Mouse (Mus musculus) lung, postnatal 0 days (tissue): ENCODE measurements around the gene Snai1. TPM values are rescaled to one million over a fixed set of nuclear protein-coding genes. Genes with fewer than 3 reads are reported as not detected.

ENCODE experiments used
- ATAC-seq: fragments of 200-750 bp; cut with Nextera tagmentation; 2 replicates; pipeline ENCODE4 v1.8.0; 2017; ENCODE audit warnings: moderate library complexity
- DNase-seq: peaks from one replicate; pipeline ENCODE4 v3.0.0-alpha.2; 2016; ENCODE audit warnings: low spot score
- H3K27ac ChIP-seq: fragments of 300-500 bp; sonication (generic); 2 replicates; pipeline ENCODE4 v1.5.1; 2014; ENCODE audit warnings: antibody characterized with exemption, mild to moderate bottlenecking, low read length, mixed read lengths
- H3K27me3 ChIP-seq: fragments of 300-500 bp; sonication (generic); replicated peaks from 2 replicates; pipeline ENCODE4 v1.6.1; 2014; ENCODE audit warnings: low read length, mixed read lengths; ENCODE audit not compliant: insufficient read depth
- H3K36me3 ChIP-seq: fragments of 300-500 bp; sonication (generic); 2 replicates; pipeline ENCODE4 v1.6.1; 2014; ENCODE audit warnings: low read length, mixed read lengths; ENCODE audit not compliant: insufficient read depth
- H3K4me1 ChIP-seq: fragments of 300-500 bp; sonication (generic); 2 replicates; pipeline ENCODE4 v1.6.1; 2014; ENCODE audit warnings: antibody characterized with exemption, low read depth, low read length, mixed read lengths; ENCODE audit not compliant: insufficient read depth
- H3K4me2 ChIP-seq: fragments of 300-500 bp; sonication (generic); replicated peaks from 2 replicates; pipeline ENCODE4 v1.6.1; 2014; ENCODE audit warnings: low read depth, mild to moderate bottlenecking, low read length, moderate library complexity, mixed read lengths
- H3K4me3 ChIP-seq: fragments of 300-500 bp; sonication (generic); 2 replicates; pipeline ENCODE4 v1.5.1; 2014; ENCODE audit warnings: low read depth, low read length
- H3K9ac ChIP-seq: fragments of 300-500 bp; sonication (generic); replicated peaks from 2 replicates; pipeline ENCODE4 v1.6.1; 2014; ENCODE audit warnings: low read depth, mild to moderate bottlenecking
- H3K9me3 ChIP-seq: fragments of 300-500 bp; sonication (generic); 2 replicates; pipeline ENCODE4 v1.6.1; 2016; ENCODE audit warnings: low read length, mixed read lengths
- CTCF ChIP-seq: IDR thresholded peaks from 2 replicates; pipeline ENCODE4 v1.5.1; 2016; ENCODE audit warnings: antibody characterized with exemption, mild to moderate bottlenecking
- EP300 ChIP-seq: IDR thresholded peaks from 2 replicates; pipeline ENCODE4 v1.6.1; 2016; ENCODE audit warnings: antibody characterized with exemption, mild to moderate bottlenecking, control low read depth
- WGBS: fragments of 180-500 bp; shearing (Covaris S2); extraction: QIAGEN DNeasy Blood & Tissue Kit; methylation state at CpG from one replicate; pipeline ENCODE4 v1.1.7; 2014; 5-methylcytosine and 5-hydroxymethylcytosine counted together
- polyA plus RNA-seq: library from polyadenylated mRNA; unstranded; fragments of >200 nt; fragmentation: Nextera tagmentation; extraction: Ambion mirVana; gene quantifications from 2 replicates; pipeline ENCODE4 v1.2.1, GENCODE M21; 2015

Gene Snai1
- polyA plus RNA-seq, 1 experiment from 2014 or later: 63.0 TPM

DNA sequence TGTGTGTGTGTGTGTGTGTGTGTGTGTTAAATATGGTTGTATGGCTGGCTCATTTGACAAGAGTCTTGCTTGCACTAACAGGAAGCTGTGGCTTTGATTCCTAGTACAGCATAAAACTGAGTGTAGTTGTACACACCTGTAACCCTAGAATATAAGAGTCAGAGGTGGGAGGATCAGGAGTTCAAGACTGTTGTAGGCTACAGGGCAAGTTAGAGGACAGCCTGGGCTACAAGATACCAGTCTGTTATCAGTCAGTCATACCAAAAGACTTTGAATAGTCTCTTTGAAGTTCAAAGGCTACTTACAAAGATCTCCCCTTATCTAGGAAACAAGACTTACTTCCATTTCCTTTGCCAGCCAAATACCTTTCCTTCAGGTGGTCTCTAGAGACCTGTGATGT is 4.1 kb upstream of the Snai1 start:
- no peak overlapping the region for H3K27ac ChIP-seq
- no peak overlapping the region for H3K4me2 ChIP-seq
- DNase-seq (no peak), ATAC-seq (no peak)
- H3K9me3 ChIP-seq: no peaks in the 10 kb centered on the region
- TF ChIP-seq CTCF: no peak
- no peak for TF ChIP-seq EP300
- H3K4me1 ChIP-seq: peaks cover 3% of the 10 kb centered on the region; the same call in 1 of the 2 replicates
- H3K4me3 ChIP-seq: no peak overlapping the region
- H3K27me3 ChIP-seq: 0 out of 2 replicates have a peak, but pooled peaks cover 3% of the 10 kb centered on the region
- no peak overlapping the region for H3K9ac ChIP-seq
- H3K36me3 ChIP-seq: no peaks in the 10 kb centered on the region

GRCm38 (mm10) chr2:167536320-167536945 is 1.6 kb upstream of the Snai1 start:
- Histone ChIP-seq H3K36me3 (no peaks in the 10 kb centered on the region), H3K9me3 (no peaks in the 10 kb centered on the region), H3K9ac (no peak overlapping the region), H3K4me2 (no peak overlapping the region), H3K27me3 (0 out of 2 replicates have a peak, but pooled peaks cover 3% of the 10 kb centered on the region), H3K4me1 (peaks cover 11% of the 10 kb centered on the region; the same call in 1 of the 2 replicates), H3K27ac (no peak overlapping the region), H3K4me3 (no peak overlapping the region)
- ATAC-seq (no peak), DNase-seq (no peak)
- TF ChIP-seq CTCF: no peak
- TF ChIP-seq EP300: no peak
- 46% methylated on average over 10 of the region's 10 CpGs for WGBS

- Histone ChIP-seq H3K9me3 (no peaks in the 10 kb centered on the region), H3K36me3 (no peaks in the 10 kb centered on the region), H3K9ac (peak overlapping the region; percentile 60), H3K4me1 (peaks cover 34% of the 10 kb centered on the region), H3K27ac (peak overlapping the region; percentile 65), H3K4me3 (peak overlapping the region; percentile 51), H3K4me2 (peak overlapping the region; percentile 84), H3K27me3 (0 out of 2 replicates have a peak, but pooled peaks cover 3% of the 10 kb centered on the region)
- ATAC-seq (no peak), DNase-seq (peak; percentile 22)
- TF ChIP-seq CTCF (no peak), EP300 (no peak)
- WGBS: 28% methylated on average over 34 of the region's 34 CpGs
These were observed 794 bp downstream of the Snai1 start for GRCm38 (mm10) chr2:167538671-167539306.

- no peak for ATAC-seq
- H3K4me1 ChIP-seq: peaks cover 41% of the 10 kb centered on the region
- H3K36me3 ChIP-seq: no peaks in the 10 kb centered on the region
- peak overlapping the region; percentile 84 for H3K4me2 ChIP-seq
- H3K27ac ChIP-seq: peak overlapping the region; percentile 65; the same call in 1 of the 2 replicates
- WGBS: 31% methylated on average over 14 of the region's 14 CpGs
- peak overlapping the region; percentile 51 for H3K4me3 ChIP-seq
- no peaks in the 10 kb centered on the region for H3K9me3 ChIP-seq
- 0 out of 2 replicates have a peak, but pooled peaks cover 3% of the 10 kb centered on the region for H3K27me3 ChIP-seq
- no peak for DNase-seq
- no peak for TF ChIP-seq CTCF
- TF ChIP-seq EP300: no peak
- peak overlapping the region; percentile 60 for H3K9ac ChIP-seq
These were observed 1.8 kb downstream of the Snai1 start for GRCm38 (mm10) chr2:167539536-167540476.

- TF ChIP-seq CTCF: no peak
- no peak for TF ChIP-seq EP300
- WGBS: 38% methylated on average over 12 of the region's 12 CpGs
- peak overlapping the region; percentile 84 for H3K4me2 ChIP-seq
- no peaks in the 10 kb centered on the region for H3K36me3 ChIP-seq
- no peaks in the 10 kb centered on the region for H3K9me3 ChIP-seq
- peak overlapping the region; percentile 96 for H3K27ac ChIP-seq
- H3K4me3 ChIP-seq: peak overlapping the region; percentile 51
- peaks cover 41% of the 10 kb centered on the region for H3K4me1 ChIP-seq
- H3K9ac ChIP-seq: peak overlapping the region; percentile 60
- DNase-seq (peak; percentile 28), ATAC-seq (no peak)
- H3K27me3 ChIP-seq: 0 out of 2 replicates have a peak, but pooled peaks cover 3% of the 10 kb centered on the region
These were observed 2.6 kb downstream of the Snai1 start for GRCm38 (mm10) chr2:167540477-167541110.
